Mouse (Mus musculus): Measurements from ENCODE around the gene Rims1.

GRCm38 (mm10) chr1:22664196-22664595, 141.6 kb downstream of the Rims1 start:
- no peak for TF ChIP-seq GATA1 (IDR thresholded peaks at IDR 0.05; ENCODE audit: borderline replicate concordance, low read length)
- TF ChIP-seq FLI1 (IDR thresholded peaks at IDR 0.05; ENCODE audit: low read length) = no peak
